Mouse (Mus musculus) common myeloid progenitor, adult 5-6 weeks (primary cell): Measurements from ENCODE around the gene Defb43. TPM values are rescaled to one million over a fixed set of nuclear protein-coding genes. Genes with fewer than 3 reads are reported as not detected.
A peak's percentile ranks its signal among the peaks of the same experiment; 100 is the strongest.

Experiments
- ATAC-seq: replicated peaks from 2 replicates; pipeline ENCODE4 v1.8.0; 2016; ENCODE audit warnings: low read depth, mild to moderate bottlenecking, moderate TSS enrichment, inconsistent platforms; ENCODE audit not compliant: poor library complexity, severe bottlenecking
- total RNA-seq: library from RNA; stranded (forward); fragments of 200-1000, 187-1606 nt; gene quantifications from 2 replicates; pipeline ENCODE4 v1.2.3, GENCODE M21; 2017

The Defb43 gene
- total RNA-seq, 1 experiment from 2014 or later, result not detected

DNA sequence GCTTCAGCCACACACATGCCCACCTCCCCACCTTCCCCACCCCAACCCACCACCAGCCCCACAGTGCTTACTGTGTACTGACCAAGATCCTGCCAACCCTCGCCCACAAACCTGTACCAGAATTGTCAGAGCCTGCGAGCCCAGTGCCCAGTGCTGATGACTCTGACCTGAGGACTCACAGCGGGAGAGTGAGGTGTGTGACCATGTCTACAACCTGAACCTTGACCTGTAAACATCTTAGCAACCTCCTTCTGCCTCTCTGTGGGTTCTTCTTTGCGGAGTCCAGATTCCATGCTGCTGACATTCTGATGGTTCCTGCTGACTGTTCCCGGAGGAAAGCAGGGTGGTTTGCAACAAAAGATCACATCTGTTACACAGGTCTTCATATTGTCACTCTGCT lies 53.8 kb downstream of the Defb43 start:
- ATAC-seq, result no peak

DNA sequence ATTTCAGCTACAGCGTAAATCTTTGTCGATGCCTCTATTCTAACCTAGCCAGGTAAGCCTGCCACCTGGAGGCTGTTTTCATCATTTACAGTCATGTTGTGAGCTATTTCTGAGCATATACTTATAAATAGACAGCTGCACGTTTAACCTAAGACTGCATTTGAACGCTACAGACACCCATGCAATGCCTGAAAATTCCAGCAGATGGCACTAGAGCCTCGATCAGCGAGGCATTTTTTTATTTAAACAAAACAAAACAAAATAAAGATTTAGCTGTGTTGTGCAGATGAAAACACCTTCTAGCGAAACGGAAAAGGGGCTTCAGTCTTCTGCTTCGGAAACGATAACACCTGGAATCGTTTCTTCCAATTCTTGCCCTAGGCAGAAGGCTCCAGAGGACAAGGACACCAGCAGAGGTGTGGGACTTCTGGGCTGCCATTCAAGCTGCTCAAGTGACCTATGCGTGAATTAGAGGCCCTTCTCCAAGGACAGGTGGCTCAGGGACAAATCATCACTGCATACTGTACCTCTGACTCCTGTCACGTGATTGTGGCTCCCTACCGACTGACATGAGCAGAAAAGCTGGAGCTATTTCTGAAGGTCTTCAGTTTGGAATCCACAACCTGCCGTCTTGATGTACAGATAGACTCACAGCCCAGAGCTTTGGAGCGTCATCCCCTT lies 55.2 kb downstream of the Defb43 start:
- peak; percentile 76 for ATAC-seq

Other genes starting within 250 kb of the Defb43 start
- gene Wdfy2, start 174.1 kb upstream of the Defb43 start, total RNA-seq, result 15.0 and 15.3 TPM in 2 replicates
- not detected in 2 replicates for gene Defb48, start 27.3 kb upstream of the Defb43 start, total RNA-seq
- gene Defb47, start 13.7 kb upstream of the Defb43 start, total RNA-seq, result not detected in 2 replicates
- gene Defb42, start 35.2 kb downstream of the Defb43 start, total RNA-seq, result not detected in 2 replicates
- not detected in 2 replicates for gene Defb30, start 38.2 kb downstream of the Defb43 start, total RNA-seq